Mouse (Mus musculus): ENCODE data around the gene Gm6370.
"Not testable (repeated sequence)": the region's sequence is repeated elsewhere in the genome, so short reads cannot be mapped to it uniquely, and the experiment has no call there.

The Gm6370 gene

GRCm38 (mm10) chr5:146491063-146491462 is at the start of gene Gm6370:
TSS of gene Gm6370 (plus strand) at chr5:146491363.
- not testable (repeated sequence) for DNase-seq (ENCODE audit: low spot score)

- DNase-seq (ENCODE audit: low spot score) = no peak
Measured at GRCm38 (mm10) chr5:146442767-146443166, 48.4 kb upstream of the Gm6370 start.

- no peak for DNase-seq (ENCODE audit: low spot score)
Measured at GRCm38 (mm10) chr5:146446633-146447032, 44.5 kb upstream of the Gm6370 start.

- no peak for DNase-seq (ENCODE audit: low spot score)
Measured at GRCm38 (mm10) chr5:146451592-146452254, 39.4 kb upstream of the Gm6370 start.

GRCm38 (mm10) chr5:146453556-146453955 is 37.6 kb upstream of the Gm6370 start:
- DNase-seq (ENCODE audit: low spot score) = no peak

GRCm38 (mm10) chr5:146461612-146462011 is 29.6 kb upstream of the Gm6370 start:
- no peak for DNase-seq (ENCODE audit: low spot score)

GRCm38 (mm10) chr5:146466663-146467062 is 24.5 kb upstream of the Gm6370 start:
- no peak for DNase-seq (ENCODE audit: low spot score)

GRCm38 (mm10) chr5:146468311-146468710 is 22.9 kb upstream of the Gm6370 start:
- DNase-seq (ENCODE audit: low spot score) = no peak

GRCm38 (mm10) chr5:146470821-146471220 is 20.3 kb upstream of the Gm6370 start:
- no peak for DNase-seq (ENCODE audit: low spot score)

GRCm38 (mm10) chr5:146471311-146471710 is 19.9 kb upstream of the Gm6370 start:
- DNase-seq (ENCODE audit: low spot score) = no peak

GRCm38 (mm10) chr5:146471821-146472220 is 19.3 kb upstream of the Gm6370 start:
- no peak for DNase-seq (ENCODE audit: low spot score)

GRCm38 (mm10) chr5:146479564-146479963 is 11.6 kb upstream of the Gm6370 start:
- DNase-seq (ENCODE audit: low spot score) = not testable (repeated sequence)

GRCm38 (mm10) chr5:146481665-146482064 is 9.5 kb upstream of the Gm6370 start, which contains the start of gene Gm6408:
TSS of gene Gm6408 (plus strand) at chr5:146481965.
- not testable (repeated sequence) for DNase-seq (ENCODE audit: low spot score)

GRCm38 (mm10) chr5:146488959-146489358 is 2.2 kb upstream of the Gm6370 start:
- DNase-seq (ENCODE audit: low spot score) = not testable (repeated sequence)

GRCm38 (mm10) chr5:146502099-146502498 is 10.9 kb downstream of the Gm6370 start, which contains the start of gene 4930449I24Rik:
TSS of gene 4930449I24Rik (plus strand) at chr5:146502399.
- DNase-seq (ENCODE audit: low spot score) = not testable (repeated sequence)

- not testable (repeated sequence) for DNase-seq (ENCODE audit: low spot score)
Measured at GRCm38 (mm10) chr5:146513823-146514222, 22.7 kb downstream of the Gm6370 start, which contains the start of gene Gm3402. TSS of gene Gm3402 (plus strand) at chr5:146514123.

GRCm38 (mm10) chr5:146525501-146525900 is 34.3 kb downstream of the Gm6370 start, which contains the start of gene Gm3404:
TSS of gene Gm3404 (plus strand) at chr5:146525801.
- DNase-seq (ENCODE audit: low spot score) = not testable (repeated sequence)

GRCm38 (mm10) chr5:146537347-146537746 is 46.2 kb downstream of the Gm6370 start, which contains the start of gene Gm3409:
TSS of gene Gm3409 (plus strand) at chr5:146537647.
- not testable (repeated sequence) for DNase-seq (ENCODE audit: low spot score)
